Mouse (Mus musculus): ENCODE data around the gene Acot7. TPM values are rescaled to one million over a fixed set of nuclear protein-coding genes. Genes with fewer than 3 reads are reported as not detected.
A peak's percentile ranks its signal among the peaks of the same experiment; 100 is the strongest.

Gene Acot7
- 100 to 1,000 TPM; 297 to 327 (median 321) TPM for total RNA-seq (2022)

GRCm38 (mm10) chr4:152177537-152178343 lies at the start of gene Acot7:
TSS of gene Acot7 (plus strand) at chr4:152178134.
- DNase-seq (ENCODE audit: low spot score in 2 of 2): peak; percentile 85

- no peak for DNase-seq (ENCODE audit: low spot score in 2 of 2)
Measured at GRCm38 (mm10) chr4:152128784-152129183, 49.1 kb upstream of the Acot7 start.

DNA sequence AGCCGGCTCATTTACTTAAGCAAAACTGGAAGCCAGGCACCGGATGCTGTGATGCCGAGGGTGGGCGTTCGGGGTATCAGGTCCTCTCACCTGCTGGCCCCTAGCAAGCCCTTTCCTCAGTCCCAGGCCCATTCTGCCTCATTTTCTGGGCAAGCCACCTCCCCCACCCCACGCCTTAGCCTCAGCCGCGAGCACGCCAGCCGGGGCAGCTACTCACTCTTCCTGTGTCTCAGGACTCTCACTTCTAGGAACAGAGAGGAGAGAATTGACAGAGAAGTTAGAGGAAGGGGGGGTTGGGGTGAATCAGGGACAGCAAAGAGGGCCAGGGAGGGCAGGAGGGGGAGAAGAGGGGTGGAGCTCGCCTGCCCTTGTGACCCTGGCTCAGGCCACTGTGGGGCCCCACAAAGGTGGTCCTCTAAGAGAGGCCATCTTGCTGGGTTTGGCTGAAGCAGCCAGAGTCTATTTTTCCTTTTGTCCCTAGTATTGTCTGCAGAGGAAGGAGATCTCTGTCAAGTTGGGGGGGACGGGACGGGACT lies 48.5 kb upstream of the Acot7 start:
- DNase-seq (ENCODE audit: low spot score in 2 of 2): no peak

DNA sequence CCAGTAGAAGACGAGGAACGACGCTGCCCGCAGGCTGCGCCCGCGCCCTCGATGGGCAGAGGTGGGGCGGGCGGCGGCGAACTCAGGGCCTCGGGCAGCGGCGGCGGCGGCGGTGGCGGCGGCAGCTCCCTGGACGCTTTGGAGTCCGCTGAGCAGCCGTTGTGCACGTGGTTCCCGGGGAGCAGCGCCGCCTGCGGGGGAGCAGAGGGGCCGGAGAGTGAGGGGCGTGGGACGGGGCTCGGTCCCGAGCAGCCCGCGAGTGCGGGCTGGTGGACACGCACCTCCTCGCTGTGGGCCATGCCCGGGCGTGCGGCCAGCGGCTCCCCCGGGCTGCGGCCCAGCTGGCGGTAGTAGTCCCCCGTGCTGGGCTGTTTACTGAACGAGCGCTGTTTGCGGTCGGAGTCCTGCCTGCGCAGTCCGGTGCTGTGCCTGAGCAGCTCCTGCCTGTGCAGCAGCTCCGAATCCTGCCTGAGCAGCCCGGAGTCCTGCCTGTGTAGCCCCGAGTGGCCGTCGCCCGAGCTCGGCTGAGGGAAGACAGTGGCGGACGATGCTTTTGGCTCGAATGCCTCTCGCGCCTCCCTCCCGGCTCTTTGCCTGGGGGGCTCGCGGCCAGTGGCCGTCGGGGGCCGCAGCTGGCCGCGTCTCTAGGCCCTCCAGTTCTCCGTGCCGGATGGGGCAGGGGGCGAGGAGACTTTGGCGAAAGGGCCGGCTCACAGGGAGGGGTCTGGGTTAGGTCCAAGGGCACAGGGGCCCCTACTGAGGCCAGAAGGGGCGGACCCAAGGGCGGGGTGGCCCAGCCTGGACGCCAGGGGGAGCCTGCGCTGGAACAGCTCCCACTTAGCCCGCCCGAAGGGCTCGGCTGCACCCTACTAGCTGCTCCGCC lies 46.9 kb upstream of the Acot7 start:
- no peak for DNase-seq (ENCODE audit: low spot score in 2 of 2)

GRCm38 (mm10) chr4:152131809-152132771 lies 45.8 kb upstream of the Acot7 start:
- DNase-seq (ENCODE audit: low spot score in 2 of 2): no peak

- no peak for DNase-seq (ENCODE audit: low spot score in 2 of 2)
Measured at GRCm38 (mm10) chr4:152132772-152133169, 45.2 kb upstream of the Acot7 start.

GRCm38 (mm10) chr4:152133213-152133612 lies 44.7 kb upstream of the Acot7 start:
- DNase-seq (ENCODE audit: low spot score in 2 of 2): no peak

GRCm38 (mm10) chr4:152134507-152134906 lies 43.4 kb upstream of the Acot7 start:
- no peak for DNase-seq (ENCODE audit: low spot score in 2 of 2)

- DNase-seq (ENCODE audit: low spot score in 2 of 2): no peak
Measured at GRCm38 (mm10) chr4:152135363-152135762, 42.6 kb upstream of the Acot7 start.

- no peak for DNase-seq (ENCODE audit: low spot score in 2 of 2)
Measured at GRCm38 (mm10) chr4:152136112-152136875, 41.6 kb upstream of the Acot7 start.

GRCm38 (mm10) chr4:152136876-152137250 lies 41.1 kb upstream of the Acot7 start:
- no peak for DNase-seq (ENCODE audit: low spot score in 2 of 2)

GRCm38 (mm10) chr4:152138497-152139260 lies 39.3 kb upstream of the Acot7 start:
- peak in 1 of 2 experiments; percentile 67 for DNase-seq (ENCODE audit: low spot score in 2 of 2)

DNA sequence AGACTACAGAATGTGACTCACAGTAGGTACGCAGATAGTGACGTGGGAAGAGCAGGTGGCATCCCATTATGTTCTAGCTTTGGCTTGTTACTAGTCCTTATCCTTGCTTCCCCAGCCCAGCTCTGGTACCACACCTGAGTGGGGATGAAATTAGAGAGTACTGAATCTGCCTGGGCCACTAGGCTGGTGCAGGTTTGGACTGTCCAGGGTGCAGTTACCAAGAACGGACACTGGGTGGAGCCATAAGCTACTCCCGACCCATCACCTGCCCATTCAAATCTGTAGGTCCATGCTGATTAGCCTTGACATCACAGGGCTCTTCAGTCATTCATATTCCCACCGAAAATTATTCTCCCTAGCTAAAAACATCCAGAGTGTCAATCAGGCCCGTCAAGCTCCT lies 37.5 kb upstream of the Acot7 start:
- no peak for DNase-seq (ENCODE audit: low spot score in 2 of 2)

DNA sequence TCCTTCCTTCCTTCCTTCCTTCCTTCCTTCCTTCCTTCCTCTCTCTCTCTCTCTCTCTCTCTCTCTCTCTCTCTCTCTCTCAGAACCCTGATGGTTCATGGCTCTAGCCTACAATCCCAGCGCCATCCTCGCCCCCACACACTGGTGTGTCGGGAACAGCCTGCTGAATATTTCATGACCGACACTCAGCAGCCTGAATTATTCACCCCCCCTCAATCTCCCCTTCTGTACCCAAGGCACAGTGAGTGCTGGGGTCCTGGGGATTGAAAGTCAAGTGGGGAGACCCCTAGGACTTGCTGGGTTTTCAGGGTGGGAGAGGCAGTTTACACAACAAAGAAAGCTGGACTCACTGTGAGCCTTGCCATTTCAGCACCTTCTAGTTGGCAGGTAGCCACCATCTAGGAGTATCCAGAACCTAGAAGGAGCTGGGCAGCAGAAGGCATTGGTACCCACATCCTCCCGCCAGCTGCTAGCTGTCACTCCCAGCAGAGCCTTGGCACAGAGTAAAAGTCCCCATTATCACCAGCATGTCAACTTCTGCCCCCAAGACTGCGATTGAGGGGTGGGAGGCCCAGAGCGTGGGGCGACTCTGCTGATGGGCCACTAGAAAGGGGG lies 36.3 kb upstream of the Acot7 start:
- DNase-seq (ENCODE audit: low spot score in 2 of 2): no peak

DNA sequence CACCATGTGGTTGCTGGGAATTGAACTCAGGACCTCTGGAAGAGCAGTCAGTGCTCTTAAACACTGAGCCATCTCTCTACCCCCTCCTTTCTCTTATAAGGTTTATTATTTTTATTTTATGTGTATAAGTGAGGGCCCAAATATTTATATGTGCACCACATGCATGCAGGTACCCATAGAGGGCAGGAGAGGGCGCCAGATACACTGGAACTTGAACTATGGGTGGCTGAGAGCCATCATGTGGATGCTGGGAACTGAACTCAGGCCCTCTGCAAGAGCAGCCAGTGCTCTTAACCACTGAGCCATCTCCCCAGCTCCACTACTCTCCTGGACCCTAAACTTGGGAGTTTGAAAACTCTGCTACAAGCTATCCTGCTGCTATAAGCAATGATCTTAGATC lies 34.3 kb upstream of the Acot7 start:
- DNase-seq (ENCODE audit: low spot score in 2 of 2): no peak

DNA sequence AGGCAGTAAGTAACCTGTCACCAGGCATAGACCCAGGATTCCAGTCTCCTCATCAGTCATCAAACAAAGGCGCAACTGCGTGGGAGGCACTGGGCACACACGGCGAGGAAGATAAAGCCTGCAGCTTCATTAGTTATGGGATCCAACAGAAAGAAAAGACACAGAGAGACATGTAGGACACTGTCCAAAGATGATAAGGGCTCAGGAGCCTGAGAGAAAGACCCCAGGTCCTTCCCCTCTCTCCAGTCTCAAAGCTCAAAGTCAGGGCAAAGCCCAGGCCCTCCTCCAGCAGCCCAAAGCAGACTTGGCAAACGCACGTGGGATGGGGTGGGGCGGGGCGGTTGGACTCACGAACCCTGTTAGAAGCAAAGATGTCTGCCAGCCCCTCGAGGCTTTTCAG lies 32.5 kb upstream of the Acot7 start:
- no peak for DNase-seq (ENCODE audit: low spot score in 2 of 2)

DNA sequence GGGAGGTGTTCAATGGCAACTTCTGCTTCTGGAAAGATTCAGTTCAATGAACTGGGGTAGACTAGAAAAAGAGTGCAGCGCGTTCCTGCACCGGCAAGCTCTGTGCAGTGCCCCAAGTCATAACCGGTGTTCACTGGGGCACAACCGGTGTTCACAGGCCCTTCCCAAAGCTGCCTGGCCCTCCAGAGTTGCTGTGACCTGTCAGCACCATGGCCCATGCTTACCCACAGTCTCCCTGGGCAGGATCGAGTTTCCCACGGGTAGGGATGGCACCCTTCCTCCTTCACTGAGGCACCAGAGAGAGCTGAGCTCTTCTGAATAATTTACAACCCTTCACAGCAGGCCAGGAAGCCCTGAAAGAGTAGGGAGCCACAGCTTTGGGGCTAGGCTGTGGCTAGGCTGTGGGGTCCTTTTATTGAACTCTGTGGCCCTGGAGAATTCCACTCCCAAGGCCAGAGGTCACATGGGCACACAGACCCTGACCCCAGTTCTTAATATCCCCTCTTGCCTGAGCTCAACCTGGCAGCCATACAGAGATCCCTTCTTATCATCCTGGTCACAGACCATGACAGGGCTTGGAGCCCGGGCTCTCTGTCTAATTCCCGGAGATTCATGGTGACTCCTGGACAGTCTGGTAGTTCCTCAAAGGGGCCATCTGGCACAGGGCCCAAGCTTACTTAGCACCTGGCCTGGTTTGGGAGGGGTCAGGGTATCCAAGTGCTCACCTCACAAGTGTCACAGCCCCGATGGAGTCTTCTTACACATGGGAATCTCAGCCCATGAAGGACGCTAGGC lies 31.7 kb upstream of the Acot7 start:
- no peak for DNase-seq (ENCODE audit: low spot score in 2 of 2)

DNA sequence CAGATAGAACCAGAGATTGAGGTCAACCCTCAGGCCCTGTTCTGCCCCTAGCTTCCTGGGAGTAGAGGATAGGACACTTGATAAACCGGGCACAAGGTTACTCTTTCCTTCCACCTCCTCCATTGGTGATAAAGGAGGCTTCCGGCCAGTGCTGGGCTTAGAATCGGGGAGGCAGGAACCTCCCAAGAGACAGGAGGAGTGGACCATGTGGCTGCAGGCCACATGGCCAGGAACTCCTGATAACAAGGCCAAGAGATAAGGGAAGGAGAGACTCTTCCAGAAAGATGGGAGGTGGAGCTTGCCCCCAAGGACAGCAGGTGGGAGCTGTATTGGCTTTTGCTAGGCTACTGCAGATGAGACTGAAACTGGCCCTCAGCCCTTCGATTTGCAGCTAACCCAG lies 27.4 kb upstream of the Acot7 start:
- DNase-seq (ENCODE audit: low spot score in 2 of 2): no peak

Measured in layer of hippocampus, adult 8-10 months (tissue).